In the genomic region with DNA sequence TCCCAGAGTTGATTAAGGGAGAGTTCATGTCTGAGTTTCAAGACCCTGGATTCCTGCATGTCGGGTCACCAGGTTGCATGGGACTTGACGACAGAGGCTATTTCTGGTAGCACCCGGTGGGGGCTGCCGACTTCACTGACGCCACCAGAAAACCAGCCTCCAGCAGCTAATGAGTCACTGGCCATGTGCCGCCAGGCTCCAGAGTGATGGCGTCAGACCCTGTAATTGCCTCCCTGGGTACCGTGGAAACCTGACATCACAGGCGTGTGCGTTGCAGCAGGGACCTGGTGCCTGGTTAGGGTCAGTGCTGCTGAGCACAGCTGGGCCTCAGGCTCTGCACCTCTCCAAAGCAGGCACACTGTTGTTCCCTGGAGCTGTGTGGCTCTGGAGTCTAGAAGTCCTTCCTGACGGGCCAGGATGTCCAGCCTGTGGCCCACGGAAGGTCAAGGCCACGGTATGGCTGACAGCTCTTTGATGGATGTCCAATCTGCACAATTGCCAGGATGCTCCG, we compare ENCODE assay signal across 13 mouse cellular contexts.
DNase-seq lines count a peak whose midpoint lies in the region; ATAC-seq lines count a peak whose summit lies in the region.
"Had no signal": no experiment of that assay in that cellular context is flagged by ENCODE, and none has a peak within 500 bp of the region (broad histone marks: within the 10 kb centered on the region; RNA-seq: fewer than 3 reads in every experiment).

No protein-coding gene starts in this region.

- ATAC-seq in heart, embryonic 11.5 days (replicated peaks; ENCODE audit: insufficient number of reproducible peaks, low FRiP score, low TSS enrichment), result no peak; the same call in 1 of the 2 replicates
- peak; percentile 11; the same call in 1 of the 2 replicates for ATAC-seq in kidney, embryonic 16.5 days (ENCODE audit: low FRiP score, low TSS enrichment)
- ATAC-seq in limb, embryonic 12.5 days (ENCODE audit: insufficient number of reproducible peaks, insufficient read depth, low FRiP score, low TSS enrichment, low read depth), result no peak
- ATAC-seq: forebrain, embryonic 13.5 days; intestine, postnatal 0 days had no signal

- peak overlapping the region; percentile 57 for H3K27ac ChIP-seq in heart, embryonic 11.5 days (ENCODE audit: low read depth, low read length)
- H3K27ac ChIP-seq in kidney, embryonic 16.5 days (ENCODE audit: low read length), result no peak overlapping the region
- H3K27ac ChIP-seq in limb, embryonic 12.5 days, result 0 out of 2 replicates have a peak overlapping the region, but pooled peaks have one; percentile 37

- no peak overlapping the region; the same call in 1 of the 2 replicates for H3K9ac ChIP-seq in heart, embryonic 11.5 days (ENCODE audit: low read depth, low read length)
- H3K9ac ChIP-seq in kidney, embryonic 16.5 days (replicated peaks; ENCODE audit: low read length), result no peak overlapping the region
- no peak overlapping the region for H3K9ac ChIP-seq in limb, embryonic 12.5 days (replicated peaks)
- H3K9ac ChIP-seq: forebrain, embryonic 13.5 days had no signal

- intact Hi-C loops in heart, postnatal 25 days (cut with DNase I), result no loop called here

- H3K4me2 ChIP-seq in heart, embryonic 11.5 days, result no peak overlapping the region
- no peak overlapping the region for H3K4me2 ChIP-seq in kidney, embryonic 16.5 days (replicated peaks; ENCODE audit: low read depth, low read length)
- H3K4me2 ChIP-seq in limb, embryonic 12.5 days, result no peak overlapping the region
- H3K4me2 ChIP-seq: forebrain, embryonic 13.5 days had no signal

- no peaks in the 10 kb centered on the region for H3K9me3 ChIP-seq in heart, embryonic 11.5 days (replicated peaks; ENCODE audit: control insufficient read depth, low read length)
- H3K9me3 ChIP-seq in kidney, embryonic 16.5 days (ENCODE audit: low read length), result no peaks in the 10 kb centered on the region
- H3K9me3 ChIP-seq in limb, embryonic 12.5 days, result no peaks in the 10 kb centered on the region
- H3K9me3 ChIP-seq: forebrain, embryonic 13.5 days had no signal

- H3K36me3 ChIP-seq in heart, embryonic 11.5 days (ENCODE audit: control insufficient read depth, insufficient read depth, low read length), result no peaks in the 10 kb centered on the region
- peaks cover 20% of the 10 kb centered on the region; the same call in 1 of the 2 replicates for H3K36me3 ChIP-seq in kidney, embryonic 16.5 days (ENCODE audit: insufficient read depth, low read length)
- H3K36me3 ChIP-seq in limb, embryonic 12.5 days, result peaks cover 89% of the 10 kb centered on the region

- WGBS in heart, embryonic 11.5 days (ENCODE audit: insufficient replicate concordance), result 32% methylated on average over 14 of the region's 14 CpGs
- WGBS in kidney, embryonic 16.5 days, result 30% methylated on average over 14 of the region's 14 CpGs
- 38% methylated on average over 14 of the region's 14 CpGs for WGBS in limb, embryonic 12.5 days

- no peak overlapping the region for H3K4me3 ChIP-seq in heart, embryonic 11.5 days (ENCODE audit: low read depth, low read length)
- H3K4me3 ChIP-seq in kidney, embryonic 16.5 days (ENCODE audit: low read length), result no peak overlapping the region
- H3K4me3 ChIP-seq in limb, embryonic 12.5 days (replicated peaks), result no peak overlapping the region
- H3K4me3 ChIP-seq: forebrain, embryonic 13.5 days had no signal

- no peak for DNase-seq in heart, postnatal 25 days (ENCODE audit: low spot score)
- no peak for DNase-seq in kidney, postnatal 25 days
- DNase-seq in adrenal gland, postnatal 10 days, result peak; percentile 79
- no peak for DNase-seq in urinary bladder, adult 2 months (ENCODE audit: low spot score)
- no peak for DNase-seq in layer of hippocampus, postnatal 14 days (ENCODE audit: low spot score in 2 of 2)
- DNase-seq: cerebellum, adult 9-11 months; gastrocnemius, postnatal 25 days; lung, adult 18-20 months had no signal

- H3K27me3 ChIP-seq in heart, embryonic 11.5 days (ENCODE audit: control insufficient read depth, insufficient read depth, low read length), result peaks cover 14% of the 10 kb centered on the region
- H3K27me3 ChIP-seq in kidney, embryonic 16.5 days (ENCODE audit: insufficient read depth, low read length), result peaks cover 6% of the 10 kb centered on the region; the same call in 1 of the 2 replicates
- H3K27me3 ChIP-seq in limb, embryonic 12.5 days, result peaks cover 17% of the 10 kb centered on the region

- peaks cover 19% of the 10 kb centered on the region for H3K4me1 ChIP-seq in heart, embryonic 11.5 days (ENCODE audit: control insufficient read depth, insufficient read depth, low read length)
- H3K4me1 ChIP-seq in kidney, embryonic 16.5 days (ENCODE audit: insufficient read depth, low read length), result peaks cover 33% of the 10 kb centered on the region
- H3K4me1 ChIP-seq in limb, embryonic 12.5 days (replicated peaks), result peaks cover 33% of the 10 kb centered on the region
